Mouse (Mus musculus): ENCODE data around the gene Trir. TPM values are rescaled to one million over a fixed set of nuclear protein-coding genes. Genes with fewer than 3 reads are reported as not detected.

The Trir gene
- 82.6 and 135 TPM in 2 replicates for polyA plus RNA-seq (2012; rRNA removed)

DNA sequence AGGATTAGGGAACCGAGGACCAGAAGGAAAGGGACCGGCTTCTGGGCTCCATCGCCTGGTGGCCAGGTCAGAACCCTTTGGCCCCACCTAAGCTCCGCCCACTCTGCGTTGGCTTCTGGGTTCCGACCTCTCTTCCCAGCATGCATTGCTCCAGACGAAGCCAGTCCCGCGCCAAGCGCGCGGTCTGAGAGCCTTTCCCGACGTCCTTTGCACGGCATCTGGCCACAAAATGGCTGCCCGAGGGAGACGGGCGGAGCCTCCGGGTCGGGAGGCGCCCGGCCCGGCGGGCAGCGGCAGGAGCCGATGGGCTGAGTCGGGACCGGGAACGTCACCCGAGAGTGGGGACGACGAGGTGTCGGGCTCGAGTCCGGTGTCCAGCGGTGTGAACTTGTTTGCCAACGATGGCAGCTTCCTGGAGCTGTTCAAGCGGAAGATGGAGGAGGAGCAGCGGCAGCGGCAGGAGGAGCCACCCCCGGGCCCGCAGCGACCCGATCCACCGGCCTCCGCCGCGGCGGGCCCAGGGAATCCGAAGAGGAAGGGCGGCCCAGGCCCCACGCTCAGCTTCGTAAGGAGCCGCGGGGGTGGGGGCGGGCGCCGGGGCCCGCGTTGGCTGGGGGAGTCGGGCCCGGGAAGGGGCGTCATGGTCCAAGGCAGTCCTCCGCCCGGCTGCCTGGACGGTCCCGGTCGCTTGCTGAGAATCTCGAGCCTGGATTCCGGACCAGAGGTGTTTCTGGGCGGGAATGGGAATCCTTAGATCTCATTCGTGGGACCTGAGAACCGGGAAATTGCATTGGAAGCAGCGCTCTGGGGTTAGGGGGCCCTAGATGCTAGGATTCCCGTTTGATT is at the start of gene Trir:
Gene Trir (plus strand): TSS at position 154 of the 846 bp plus-strand sequence.
- no peaks in the 10 kb centered on the region for H3K27me3 ChIP-seq (ENCODE audit: control insufficient read depth, insufficient read depth, low read length)
- peaks cover 23% of the 10 kb centered on the region for H3K36me3 ChIP-seq (ENCODE audit: control insufficient read depth, insufficient read depth, low read length)
- peaks cover 19% of the 10 kb centered on the region for H3K4me1 ChIP-seq (ENCODE audit: control insufficient read depth, insufficient read depth, insufficient read length, low read length)
- peak within 1 kb of the TSS; percentile 83 for H3K4me3 ChIP-seq (ENCODE audit: low read depth, low read length)
- WGBS = 0% methylated on average over 75 of the region's 75 CpGs
- TF ChIP-seq POLR2A (IDR thresholded peaks at IDR 0.05; ENCODE audit: low read depth, low read length) (peak; percentile 96), CTCF (IDR thresholded peaks at IDR 0.05; ENCODE audit: extremely low read depth, insufficient read length, insufficient replicate concordance, low read depth, low read length) (no peak)
- peak within 1 kb of the TSS; percentile 79 for H3K27ac ChIP-seq (ENCODE audit: insufficient read depth, low read depth, low read length)

DNA sequence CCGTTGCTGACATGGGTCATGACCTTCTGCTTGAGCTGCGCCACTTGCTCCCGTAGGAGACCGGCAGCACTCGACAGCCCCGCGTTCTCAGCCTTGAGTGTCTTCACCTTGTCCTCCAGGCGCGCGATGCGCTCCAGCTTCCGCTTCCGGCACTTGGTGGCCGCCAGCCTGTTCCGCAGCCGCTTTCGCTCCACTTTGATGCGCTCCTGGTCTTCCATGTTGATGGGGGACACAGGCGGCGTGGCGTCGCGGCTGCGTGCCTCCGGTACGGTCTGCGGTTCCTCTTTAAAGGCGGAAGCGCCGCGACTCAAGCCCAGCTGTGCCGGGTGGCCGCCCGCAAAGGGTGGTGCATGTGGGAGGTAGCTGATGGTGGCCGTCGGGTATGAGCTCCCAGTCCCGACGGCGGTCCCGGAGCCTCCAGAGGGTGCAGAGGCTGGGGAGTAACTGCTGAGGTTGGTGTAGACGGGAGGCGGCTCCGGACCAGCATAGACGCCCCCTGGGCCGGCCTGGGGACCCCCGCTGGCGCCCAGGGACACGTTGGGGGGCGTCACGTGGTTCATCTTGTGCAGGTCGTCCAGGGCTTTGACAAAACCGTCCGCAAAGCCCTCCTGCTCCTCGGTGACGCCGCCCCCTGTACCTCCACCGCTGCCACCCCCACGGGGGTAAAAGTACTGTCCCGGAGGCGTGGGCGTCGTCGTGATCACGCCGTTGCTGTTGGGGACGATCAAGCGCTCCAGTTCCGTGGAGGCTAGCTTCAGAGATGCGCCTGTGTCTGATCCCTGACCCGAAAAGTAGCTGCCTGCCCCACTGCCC is 49.0 kb upstream of the Trir start:
- peaks cover 29% of the 10 kb centered on the region for H3K4me1 ChIP-seq (ENCODE audit: control insufficient read depth, insufficient read depth, insufficient read length, low read length)
- H3K4me3 ChIP-seq (ENCODE audit: low read depth, low read length) = peak overlapping the region; percentile 92
- under 1% methylated on average over 70 of the region's 70 CpGs for WGBS
- H3K27ac ChIP-seq (ENCODE audit: insufficient read depth, low read depth, low read length) = peak overlapping the region; percentile 94
- H3K36me3 ChIP-seq (ENCODE audit: control insufficient read depth, insufficient read depth, low read length) = 0 out of 2 replicates have a peak, but pooled peaks cover 4% of the 10 kb centered on the region
- TF ChIP-seq POLR2A (IDR thresholded peaks at IDR 0.05; ENCODE audit: low read depth, low read length) (peak; percentile 33; the same call in 1 of the 2 replicates), CTCF (IDR thresholded peaks at IDR 0.05; ENCODE audit: extremely low read depth, insufficient read length, insufficient replicate concordance, low read depth, low read length) (no peak)
- no peaks in the 10 kb centered on the region for H3K27me3 ChIP-seq (ENCODE audit: control insufficient read depth, insufficient read depth, low read length)

DNA sequence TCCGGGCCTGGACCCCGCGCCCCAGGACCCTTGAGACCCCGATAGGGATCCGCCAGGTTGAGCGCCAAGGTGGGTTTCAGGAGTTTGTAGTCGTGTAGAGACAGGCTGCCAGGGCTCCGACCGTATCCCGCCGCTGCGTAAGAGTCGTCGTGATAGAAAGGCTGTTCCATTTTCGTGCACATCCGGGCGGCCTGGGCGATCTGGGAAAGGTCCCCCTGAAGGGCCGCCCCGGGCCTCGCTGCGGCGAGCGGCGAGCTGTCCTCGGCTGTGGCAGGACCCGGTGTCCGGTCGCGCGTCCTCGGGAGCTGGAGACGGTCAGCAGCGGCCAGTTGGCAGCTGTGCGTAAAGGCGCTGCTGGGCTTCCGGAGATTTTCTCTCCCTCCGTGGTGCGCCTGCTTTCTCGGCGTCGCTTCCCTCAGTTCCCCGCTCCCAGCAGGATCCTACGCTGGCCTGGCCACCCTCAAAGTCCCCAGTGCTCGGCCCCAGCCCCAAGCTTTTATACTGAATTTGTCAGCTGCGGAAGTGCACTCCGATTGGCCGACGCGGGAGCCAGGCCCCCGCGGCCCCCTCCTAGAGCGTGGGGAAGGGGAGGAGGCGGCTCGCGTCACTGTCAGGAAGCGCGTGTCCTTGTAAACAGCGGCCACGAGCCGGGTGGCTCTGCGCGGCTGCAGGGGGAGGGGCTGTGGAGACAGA is 48.2 kb upstream of the Trir start, which contains the start of gene Junb:
Gene Junb (minus strand): TSS at position 471 of the 693 bp plus-strand sequence.
- Histone ChIP-seq H3K27ac (ENCODE audit: insufficient read depth, low read depth, low read length) (peak within 1 kb of the TSS; percentile 99), H3K27me3 (ENCODE audit: control insufficient read depth, insufficient read depth, low read length) (no peaks in the 10 kb centered on the region), H3K4me1 (ENCODE audit: control insufficient read depth, insufficient read depth, insufficient read length, low read length) (peaks cover 32% of the 10 kb centered on the region), H3K4me3 (ENCODE audit: low read depth, low read length) (peak within 1 kb of the TSS; percentile 92), H3K36me3 (ENCODE audit: control insufficient read depth, insufficient read depth, low read length) (no peaks in the 10 kb centered on the region)
- TF ChIP-seq POLR2A (IDR thresholded peaks at IDR 0.05; ENCODE audit: low read depth, low read length) (peak; percentile 100), CTCF (IDR thresholded peaks at IDR 0.05; ENCODE audit: extremely low read depth, insufficient read length, insufficient replicate concordance, low read depth, low read length) (no peak)
- under 1% methylated on average over 63 of the region's 63 CpGs for WGBS

DNA sequence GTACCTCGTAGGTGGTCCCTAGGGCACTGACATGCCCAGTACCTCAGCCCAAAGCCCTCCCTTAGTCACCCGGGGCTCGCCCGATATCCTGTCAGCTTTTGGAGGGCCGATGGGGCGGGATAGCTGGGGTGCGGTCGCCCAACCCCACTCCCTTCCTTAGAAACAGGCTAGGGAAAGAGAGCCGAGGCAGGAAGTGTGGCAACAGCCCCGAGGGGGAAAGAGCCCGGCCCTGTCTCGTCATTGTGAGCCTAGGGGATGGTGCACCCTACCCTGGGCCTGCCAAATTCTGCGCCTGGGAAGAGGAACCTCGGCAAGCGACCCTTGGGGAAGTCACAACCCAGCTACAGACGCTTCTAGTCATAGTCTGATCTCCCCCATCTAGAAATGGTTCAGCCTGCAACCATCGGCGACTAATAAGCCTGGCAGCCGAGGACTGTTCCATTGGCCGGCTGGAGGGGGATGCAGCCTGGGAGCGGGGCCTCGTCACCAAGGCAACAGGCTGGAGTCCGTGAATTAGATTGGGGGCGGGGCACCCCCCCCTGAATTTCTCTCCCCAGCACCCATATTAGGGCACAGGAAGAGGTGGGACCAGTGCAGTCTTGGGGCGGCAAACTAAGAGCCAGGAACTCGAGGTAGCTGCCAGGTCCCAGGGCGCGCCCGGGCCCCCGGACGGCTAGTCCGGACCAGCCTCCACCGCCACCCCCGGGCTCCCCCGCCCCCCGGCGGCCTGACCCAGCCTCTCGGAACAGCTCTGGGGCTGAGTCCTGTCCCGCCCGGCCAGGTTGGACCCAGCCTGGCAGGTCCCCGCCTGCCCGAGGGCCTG is 46.8 kb upstream of the Trir start:
- WGBS = under 1% methylated on average over 42 of the region's 42 CpGs

DNA sequence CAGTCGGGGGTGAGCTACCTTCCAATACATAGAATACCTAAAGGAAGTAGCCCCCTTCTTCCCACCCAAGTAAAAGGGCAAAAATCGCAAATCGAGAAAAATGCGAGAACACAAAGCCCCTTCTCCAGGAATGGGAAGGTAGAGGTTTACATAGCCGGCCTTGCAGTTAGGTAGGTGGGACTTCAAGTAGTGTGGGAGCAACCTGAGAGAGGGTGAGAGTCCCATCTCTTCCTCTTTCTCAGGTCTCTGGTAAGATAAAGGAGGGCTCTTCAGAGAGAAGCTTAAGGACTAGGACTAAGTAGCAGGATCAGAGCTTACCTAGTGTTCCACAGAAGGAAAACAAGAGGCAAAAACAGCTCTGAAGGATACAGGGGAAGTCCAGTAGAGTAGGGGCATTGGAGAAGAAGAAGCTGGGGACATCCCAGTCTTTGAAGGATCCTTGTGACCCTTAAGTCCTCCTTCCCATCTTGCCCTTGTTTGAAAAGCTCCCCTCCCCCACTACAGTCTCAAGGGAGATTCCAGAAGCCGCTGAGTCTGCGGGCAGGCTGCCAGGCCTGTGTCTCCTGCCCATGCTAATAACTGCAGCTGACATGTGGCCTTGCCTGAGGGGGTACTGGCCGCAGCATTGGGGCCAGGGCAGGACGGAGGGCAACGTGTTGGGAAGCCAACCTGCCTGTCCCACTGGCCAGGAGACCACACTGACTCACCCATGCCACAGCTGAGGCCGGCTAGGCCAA is 45.8 kb upstream of the Trir start:
- 9% methylated on average over 11 of the region's 11 CpGs for WGBS
- Histone ChIP-seq H3K27ac (ENCODE audit: insufficient read depth, low read depth, low read length) (peak overlapping the region; percentile 99), H3K4me1 (ENCODE audit: control insufficient read depth, insufficient read depth, insufficient read length, low read length) (peaks cover 41% of the 10 kb centered on the region), H3K36me3 (ENCODE audit: control insufficient read depth, insufficient read depth, low read length) (no peaks in the 10 kb centered on the region), H3K27me3 (ENCODE audit: control insufficient read depth, insufficient read depth, low read length) (no peaks in the 10 kb centered on the region), H3K4me3 (ENCODE audit: low read depth, low read length) (peak overlapping the region; percentile 67)
- no peak for TF ChIP-seq CTCF (IDR thresholded peaks at IDR 0.05; ENCODE audit: extremely low read depth, insufficient read length, insufficient replicate concordance, low read depth, low read length)
- no peak for TF ChIP-seq POLR2A (IDR thresholded peaks at IDR 0.05; ENCODE audit: low read depth, low read length)

More for the DNA sequence above, 46.8 kb upstream of the Trir start:
- H3K27ac ChIP-seq (ENCODE audit: insufficient read depth, low read depth, low read length) = peak overlapping the region; percentile 99
- H3K27me3 ChIP-seq (ENCODE audit: control insufficient read depth, insufficient read depth, low read length) = no peaks in the 10 kb centered on the region
- H3K36me3 ChIP-seq (ENCODE audit: control insufficient read depth, insufficient read depth, low read length) = no peaks in the 10 kb centered on the region
- TF ChIP-seq CTCF (IDR thresholded peaks at IDR 0.05; ENCODE audit: extremely low read depth, insufficient read length, insufficient replicate concordance, low read depth, low read length) (no peak), POLR2A (IDR thresholded peaks at IDR 0.05; ENCODE audit: low read depth, low read length) (peak; percentile 43; the same call in 1 of the 2 replicates)
- H3K4me1 ChIP-seq (ENCODE audit: control insufficient read depth, insufficient read depth, insufficient read length, low read length) = peaks cover 42% of the 10 kb centered on the region
- H3K4me3 ChIP-seq (ENCODE audit: low read depth, low read length) = peak overlapping the region; percentile 67
